Mouse (Mus musculus): ENCODE data around the gene Bbs5.

GRCm38 (mm10) chr2:69667656-69668055 is 20.7 kb downstream of the Bbs5 start:
- TF ChIP-seq ZC3H11A (IDR thresholded peaks at IDR 0.05; ENCODE audit: borderline replicate concordance, low read depth, low read length) (no peak), CHD2 (IDR thresholded peaks at IDR 0.05; ENCODE audit: low read depth, low read length) (no peak)
